Mouse (Mus musculus): ENCODE data around the gene Dnmbp. TPM values are rescaled to one million over a fixed set of nuclear protein-coding genes. Genes with fewer than 3 reads are reported as not detected.

The Dnmbp gene
- polyA plus RNA-seq, 1 experiment from 2014 or later: 16.4 TPM

GRCm38 (mm10) chr19:43880420-43880819, 59.6 kb downstream of the Dnmbp start:
- peaks cover 63% of the 10 kb centered on the region for H3K4me1 ChIP-seq (replicated peaks)
- H3K9me3 ChIP-seq: peaks cover 4% of the 10 kb centered on the region
- DNase-seq (ENCODE audit: low spot score): no peak
- no peak overlapping the region for H3K4me3 ChIP-seq
- 18% methylated on average over 3 of the region's 3 CpGs for WGBS
- no peak overlapping the region for H3K27ac ChIP-seq
- H3K36me3 ChIP-seq: no peaks in the 10 kb centered on the region
- H3K27me3 ChIP-seq (ENCODE audit: insufficient read depth, poor library complexity, severe bottlenecking): no peaks in the 10 kb centered on the region

GRCm38 (mm10) chr19:43879401-43880212, 60.4 kb downstream of the Dnmbp start:
- peaks cover 4% of the 10 kb centered on the region for H3K9me3 ChIP-seq
- WGBS: 2% methylated on average over 41 of the region's 41 CpGs
- DNase-seq (ENCODE audit: low spot score): peak; percentile 91
- peak overlapping the region; percentile 68 for H3K4me3 ChIP-seq
- no peaks in the 10 kb centered on the region for H3K27me3 ChIP-seq (ENCODE audit: insufficient read depth, poor library complexity, severe bottlenecking)
- peaks cover 60% of the 10 kb centered on the region for H3K4me1 ChIP-seq (replicated peaks)
- H3K27ac ChIP-seq: peak overlapping the region; percentile 95
- peaks cover 7% of the 10 kb centered on the region for H3K36me3 ChIP-seq

GRCm38 (mm10) chr19:43878111-43879092, 61.6 kb downstream of the Dnmbp start:
- DNase-seq (ENCODE audit: low spot score): peak; percentile 32
- peak overlapping the region; percentile 68 for H3K4me3 ChIP-seq
- 6% methylated on average over 17 of the region's 17 CpGs for WGBS
- peaks cover 58% of the 10 kb centered on the region for H3K4me1 ChIP-seq (replicated peaks)
- H3K27me3 ChIP-seq (ENCODE audit: insufficient read depth, poor library complexity, severe bottlenecking): no peaks in the 10 kb centered on the region
- peaks cover 19% of the 10 kb centered on the region for H3K36me3 ChIP-seq
- peak overlapping the region; percentile 95 for H3K27ac ChIP-seq
- peaks cover 4% of the 10 kb centered on the region for H3K9me3 ChIP-seq

- H3K27me3 ChIP-seq (ENCODE audit: insufficient read depth, poor library complexity, severe bottlenecking): no peaks in the 10 kb centered on the region
- no peak for DNase-seq (ENCODE audit: low spot score)
- H3K4me1 ChIP-seq (replicated peaks): peaks cover 48% of the 10 kb centered on the region
- H3K9me3 ChIP-seq: peaks cover 4% of the 10 kb centered on the region
- H3K36me3 ChIP-seq: peaks cover 29% of the 10 kb centered on the region
- H3K4me3 ChIP-seq: no peak overlapping the region
- 88% methylated on average over 8 of the region's 8 CpGs for WGBS
- H3K27ac ChIP-seq: no peak overlapping the region
Observed at GRCm38 (mm10) chr19:43877364-43877763, 62.6 kb downstream of the Dnmbp start.

GRCm38 (mm10) chr19:43875996-43876395, 64.0 kb downstream of the Dnmbp start:
- H3K9me3 ChIP-seq: no peaks in the 10 kb centered on the region
- 31% methylated on average over 2 of the region's 2 CpGs for WGBS
- peaks cover 43% of the 10 kb centered on the region for H3K36me3 ChIP-seq
- H3K27ac ChIP-seq: 0 out of 2 replicates have a peak overlapping the region, but pooled peaks have one; percentile 3
- H3K4me1 ChIP-seq (replicated peaks): peaks cover 48% of the 10 kb centered on the region
- no peak overlapping the region for H3K4me3 ChIP-seq
- DNase-seq (ENCODE audit: low spot score): peak; percentile 28
- H3K27me3 ChIP-seq (ENCODE audit: insufficient read depth, poor library complexity, severe bottlenecking): no peaks in the 10 kb centered on the region

GRCm38 (mm10) chr19:43874351-43874750, 65.6 kb downstream of the Dnmbp start:
- Histone ChIP-seq H3K27ac (no peak overlapping the region), H3K4me3 (no peak overlapping the region), H3K27me3 (ENCODE audit: insufficient read depth, poor library complexity, severe bottlenecking) (no peaks in the 10 kb centered on the region), H3K36me3 (peaks cover 59% of the 10 kb centered on the region), H3K9me3 (no peaks in the 10 kb centered on the region), H3K4me1 (replicated peaks) (peaks cover 35% of the 10 kb centered on the region)
- DNase-seq (ENCODE audit: low spot score): no peak
- WGBS: 94% methylated on average over 11 of the region's 11 CpGs

- H3K36me3 ChIP-seq: peaks cover 99% of the 10 kb centered on the region
Observed at GRCm38 (mm10) chr19:43870418-43870817, 69.6 kb downstream of the Dnmbp start.

GRCm38 (mm10) chr19:43857347-43857746, 82.6 kb downstream of the Dnmbp start:
- H3K27me3 ChIP-seq (ENCODE audit: insufficient read depth, poor library complexity, severe bottlenecking): no peaks in the 10 kb centered on the region
- 83% methylated on average over 6 of the region's 6 CpGs for WGBS
- peaks cover 9% of the 10 kb centered on the region; the same call in 1 of the 2 replicates for H3K9me3 ChIP-seq
- H3K27ac ChIP-seq: no peak overlapping the region
- peaks cover 97% of the 10 kb centered on the region for H3K36me3 ChIP-seq
- no peak overlapping the region for H3K4me3 ChIP-seq
- H3K4me1 ChIP-seq (replicated peaks): no peaks in the 10 kb centered on the region
- no peak for DNase-seq (ENCODE audit: low spot score)

More at GRCm38 (mm10) chr19:43870418-43870817, 69.6 kb downstream of the Dnmbp start:
- Histone ChIP-seq H3K27ac (no peak overlapping the region), H3K4me1 (replicated peaks) (no peaks in the 10 kb centered on the region), H3K4me3 (no peak overlapping the region), H3K27me3 (ENCODE audit: insufficient read depth, poor library complexity, severe bottlenecking) (no peaks in the 10 kb centered on the region), H3K9me3 (no peaks in the 10 kb centered on the region)
- WGBS: 91% methylated on average over 4 of the region's 4 CpGs
- DNase-seq (ENCODE audit: low spot score): no peak

GRCm38 (mm10) chr19:43852837-43853545, 87.0 kb downstream of the Dnmbp start:
- Histone ChIP-seq H3K4me1 (replicated peaks) (no peaks in the 10 kb centered on the region), H3K9me3 (no peaks in the 10 kb centered on the region), H3K36me3 (peaks cover 97% of the 10 kb centered on the region), H3K27ac (no peak overlapping the region), H3K4me3 (no peak overlapping the region), H3K27me3 (ENCODE audit: insufficient read depth, poor library complexity, severe bottlenecking) (no peaks in the 10 kb centered on the region)
- DNase-seq (ENCODE audit: low spot score): no peak
- 83% methylated on average over 7 of the region's 7 CpGs for WGBS

GRCm38 (mm10) chr19:43851996-43852630, 87.9 kb downstream of the Dnmbp start:
- H3K27ac ChIP-seq: no peak overlapping the region
- WGBS: 86% methylated on average over 21 of the region's 21 CpGs
- no peaks in the 10 kb centered on the region for H3K4me1 ChIP-seq (replicated peaks)
- no peak for DNase-seq (ENCODE audit: low spot score)
- no peaks in the 10 kb centered on the region for H3K9me3 ChIP-seq
- no peaks in the 10 kb centered on the region for H3K27me3 ChIP-seq (ENCODE audit: insufficient read depth, poor library complexity, severe bottlenecking)
- peaks cover 99% of the 10 kb centered on the region for H3K36me3 ChIP-seq
- H3K4me3 ChIP-seq: no peak overlapping the region

GRCm38 (mm10) chr19:43850026-43850425, 90.0 kb downstream of the Dnmbp start:
- 94% methylated on average over 11 of the region's 11 CpGs for WGBS
- H3K36me3 ChIP-seq: peaks cover 97% of the 10 kb centered on the region
- DNase-seq (ENCODE audit: low spot score): no peak
- H3K27me3 ChIP-seq (ENCODE audit: insufficient read depth, poor library complexity, severe bottlenecking): no peaks in the 10 kb centered on the region
- H3K27ac ChIP-seq: no peak overlapping the region
- H3K4me3 ChIP-seq: no peak overlapping the region
- no peaks in the 10 kb centered on the region for H3K9me3 ChIP-seq
- H3K4me1 ChIP-seq (replicated peaks): no peaks in the 10 kb centered on the region

- no peak for DNase-seq (ENCODE audit: low spot score)
- Histone ChIP-seq H3K36me3 (peaks cover 88% of the 10 kb centered on the region), H3K27me3 (ENCODE audit: insufficient read depth, poor library complexity, severe bottlenecking) (no peaks in the 10 kb centered on the region), H3K4me3 (no peak overlapping the region), H3K4me1 (replicated peaks) (no peaks in the 10 kb centered on the region), H3K27ac (no peak overlapping the region), H3K9me3 (no peaks in the 10 kb centered on the region)
- 95% methylated on average over 15 of the region's 15 CpGs for WGBS
Observed at GRCm38 (mm10) chr19:43847966-43848365, 92.0 kb downstream of the Dnmbp start.
